Mouse (Mus musculus) spleen, adult 2 months (tissue): ENCODE measurements around the gene Pde1c.

Experiments
- CTCF ChIP-seq: fragments of 200-500 bp; IDR thresholded peaks from 2 replicates; pipeline ENCODE4 v1.5.1; 2011; ENCODE audit warnings: mild to moderate bottlenecking, inconsistent platforms; ENCODE audit not compliant: insufficient read depth, insufficient read length, insufficient replicate concordance; ENCODE audit errors: extremely low read depth
- POLR2A ChIP-seq: fragments of 200-500 bp; IDR thresholded peaks from 2 replicates; pipeline ENCODE4 v1.6.1; 2011; ENCODE audit warnings: low read depth, low read length, inconsistent platforms

GRCm38 (mm10) chr6:56374180-56374579 is 194.7 kb downstream of the Pde1c start:
- TF ChIP-seq CTCF, result no peak
- TF ChIP-seq POLR2A, result no peak
